10 mouse cellular contexts compared by ENCODE assay signal in the genomic region with DNA sequence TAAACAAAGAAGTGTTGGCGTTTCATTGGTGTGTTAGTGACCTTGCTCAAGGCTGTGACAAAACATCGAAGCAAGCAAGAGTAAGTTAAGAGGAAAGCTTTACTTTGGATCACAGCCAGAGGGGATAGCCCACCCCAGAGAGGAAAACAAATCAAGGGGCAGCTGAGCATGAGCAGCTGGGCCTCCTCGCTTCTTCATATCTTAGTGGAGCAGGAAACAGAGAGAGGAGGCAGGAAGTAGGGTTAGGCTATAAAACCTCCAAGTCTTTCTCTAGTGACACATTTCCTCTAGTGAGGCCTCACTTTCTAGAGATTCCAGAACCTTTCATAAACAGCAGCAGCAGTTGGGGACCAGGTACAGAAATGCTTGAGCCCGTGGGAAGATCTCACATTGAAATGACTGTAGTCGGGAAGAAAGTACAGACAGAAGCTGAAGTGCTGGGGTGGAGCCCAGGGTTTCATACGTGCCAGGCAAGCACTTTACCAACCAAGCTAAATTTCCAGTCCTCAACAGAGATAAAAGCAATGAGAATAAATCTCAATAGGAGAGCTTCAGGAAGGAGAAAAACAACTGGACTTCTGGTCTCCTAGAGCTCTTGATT. TPM values are rescaled to one million over a fixed set of nuclear protein-coding genes. Genes with fewer than 3 reads are reported as not detected.
DNase-seq lines count a peak whose midpoint lies in the region; ATAC-seq and TF ChIP-seq lines count a peak whose summit lies in the region.
"Had no signal": no experiment of that assay in that cellular context is flagged by ENCODE, and none has a peak within 500 bp of the region (broad histone marks: within the 10 kb centered on the region; RNA-seq: fewer than 3 reads in every experiment).

No protein-coding gene starts in this region.

- DNase-seq in heart, postnatal 0 days (ENCODE audit: low spot score): peak; percentile 65
- no peak for DNase-seq in heart, postnatal 10 days
- DNase-seq in brain, adult 2 months (ENCODE audit: low read depth, low spot score): peak; percentile 52
- DNase-seq in yolk sac, embryonic 10.5 days (ENCODE audit: low spot score): no peak
- DNase-seq: gastrocnemius, adult 2 months; retina, postnatal 1 day had no signal

- H3K4me3 ChIP-seq in heart, postnatal 0 days (ENCODE audit: low read depth, low read length): no peak overlapping the region
- peak overlapping the region; percentile 42 for H3K4me3 ChIP-seq in megakaryocyte, embryonic 14.5 days (replicated peaks)
- no peak overlapping the region for H3K4me3 ChIP-seq in liver, embryonic 12.5 days
- H3K4me3 ChIP-seq in forebrain, embryonic 13.5 days: no peak overlapping the region
- H3K4me3 ChIP-seq: gastrocnemius, adult 2 months had no signal

- peak overlapping the region; percentile 44 for H3K27ac ChIP-seq in heart, postnatal 0 days (ENCODE audit: low read depth)
- peak overlapping the region; percentile 45; the same call in 1 of the 2 replicates for H3K27ac ChIP-seq in liver, embryonic 12.5 days
- H3K27ac ChIP-seq in forebrain, embryonic 13.5 days: no peak overlapping the region
- H3K27ac ChIP-seq: gastrocnemius, adult 2 months had no signal

- 51% methylated on average over 6 of the region's 6 CpGs for WGBS in heart, postnatal 0 days
- 29% methylated on average over 6 of the region's 6 CpGs for WGBS in liver, embryonic 12.5 days (ENCODE audit: insufficient replicate concordance)
- 83% methylated on average over 6 of the region's 6 CpGs for WGBS in forebrain, embryonic 13.5 days

- TF ChIP-seq EP300 in heart, postnatal 0 days (IDR thresholded peaks at IDR 0.05; ENCODE audit: low read depth): peak; percentile 58; the same call in 1 of the 2 replicates

- no peak overlapping the region for H3K4me2 ChIP-seq in heart, postnatal 0 days (ENCODE audit: low read depth, low read length)
- no peak overlapping the region for H3K4me2 ChIP-seq in liver, embryonic 12.5 days
- H3K4me2 ChIP-seq in forebrain, embryonic 13.5 days: no peak overlapping the region

- ATAC-seq in heart, postnatal 0 days (ENCODE audit: insufficient read depth, low read depth): peak; percentile 25; the same call in 1 of the 2 replicates
- no peak for ATAC-seq in megakaryocyte, adult 5-6 weeks (ENCODE audit: poor library complexity, severe bottlenecking)
- ATAC-seq in liver, embryonic 12.5 days: no peak
- ATAC-seq in forebrain, embryonic 13.5 days: no peak

- H3K27me3 ChIP-seq in heart, postnatal 0 days (ENCODE audit: control insufficient read depth, insufficient read depth, low read length): no peaks in the 10 kb centered on the region
- H3K27me3 ChIP-seq in megakaryocyte, embryonic 14.5 days (replicated peaks): peaks cover 22% of the 10 kb centered on the region
- no peaks in the 10 kb centered on the region for H3K27me3 ChIP-seq in liver, embryonic 12.5 days (replicated peaks)
- no peaks in the 10 kb centered on the region; the same call in 1 of the 2 replicates for H3K27me3 ChIP-seq in forebrain, embryonic 13.5 days

- no peaks in the 10 kb centered on the region for H3K9me3 ChIP-seq in heart, postnatal 0 days (replicated peaks; ENCODE audit: control insufficient read depth, low read length)
- H3K9me3 ChIP-seq in megakaryocyte, embryonic 14.5 days: no peaks in the 10 kb centered on the region
- no peaks in the 10 kb centered on the region for H3K9me3 ChIP-seq in liver, embryonic 12.5 days (replicated peaks)
- no peaks in the 10 kb centered on the region for H3K9me3 ChIP-seq in forebrain, embryonic 13.5 days (replicated peaks)

- intact Hi-C loops in heart, postnatal 10 days (cut with DNase I): no loop called here

- H3K36me3 ChIP-seq in heart, postnatal 0 days (replicated peaks; ENCODE audit: control insufficient read depth, insufficient read depth, low read length): no peaks in the 10 kb centered on the region
- H3K36me3 ChIP-seq in megakaryocyte, embryonic 14.5 days (replicated peaks; ENCODE audit: low read length): no peaks in the 10 kb centered on the region
- no peaks in the 10 kb centered on the region for H3K36me3 ChIP-seq in liver, embryonic 12.5 days
- no peaks in the 10 kb centered on the region for H3K36me3 ChIP-seq in forebrain, embryonic 13.5 days (ENCODE audit: poor library complexity, severe bottlenecking)

- 0 out of 2 replicates have a peak, but pooled peaks cover 6% of the 10 kb centered on the region for H3K4me1 ChIP-seq in heart, postnatal 0 days (ENCODE audit: control insufficient read depth, insufficient read depth)
- H3K4me1 ChIP-seq in megakaryocyte, embryonic 14.5 days: peaks cover 52% of the 10 kb centered on the region
- H3K4me1 ChIP-seq in liver, embryonic 12.5 days: peaks cover 32% of the 10 kb centered on the region
- H3K4me1 ChIP-seq in forebrain, embryonic 13.5 days: no peaks in the 10 kb centered on the region

- H3K9ac ChIP-seq in heart, postnatal 0 days (replicated peaks; ENCODE audit: low read depth, low read length): no peak overlapping the region
- H3K9ac ChIP-seq in liver, embryonic 12.5 days: no peak overlapping the region
- H3K9ac ChIP-seq in forebrain, embryonic 13.5 days: no peak overlapping the region

- no peak for TF ChIP-seq CTCF in heart, postnatal 0 days (IDR thresholded peaks at IDR 0.05; ENCODE audit: low read depth)

RNA-seq across cellular contexts. Expression of a gene that starts 33.2 kb away (rescaled TPM):
- total RNA-seq in heart, postnatal 0 days (2014; rRNA removed; ENCODE audit: low replicate concordance): 510 and 558 TPM in 2 replicates
- 41.0 and 42.6 TPM in 2 replicates for polyA plus RNA-seq in heart, postnatal 0 days (2015; fragmentation: Nextera tagmentation; extraction: Ambion mirVana)
- 100 to 1,000 TPM; 498 to 553 TPM for total RNA-seq in heart, postnatal 10 days (2021)
- polyA plus RNA-seq in megakaryocyte, embryonic 14.5 days (2012; ENCODE audit: insufficient read depth, low replicate concordance): 2.5 TPM in 1 of 2 replicates, not detected in the other
- total RNA-seq in megakaryocyte, adult 5-6 weeks (2015): 104 and 127 TPM in 2 replicates
- 35.5 and 46.3 TPM in 2 replicates for total RNA-seq in megakaryocyte, adult 5-6 weeks (2017)
- 0.19 TPM in 1 of 2 replicates, not detected in the other for polyA plus RNA-seq in liver, embryonic 12.5 days (2016; fragmentation: Nextera tagmentation; extraction: Ambion mirVana)
- 1.4 and 1.5 TPM in 2 replicates for polyA plus RNA-seq in forebrain, embryonic 13.5 days (2015; fragmentation: Nextera tagmentation; extraction: Ambion mirVana)

Comparison
In these comparisons a context has a peak if more than half of its experiments do, and no peak if none do; other contexts are left out.
1. DNase-seq: peak in heart, postnatal 0 days (single experiment) and brain, adult 2 months (single experiment); none in heart, postnatal 10 days (0 of 2) and yolk sac, embryonic 10.5 days (single experiment).
2. RNA of a gene that starts 33.2 kb away (polyA plus RNA-seq): 41.0 to 42.6 TPM in heart, postnatal 0 days; 2.5 TPM in megakaryocyte, embryonic 14.5 days, 1.4 to 1.5 TPM in forebrain, embryonic 13.5 days and 0.19 TPM in liver, embryonic 12.5 days; every median in the first group is over 10 times any median in the second.